In genomic region chr11:35151539-35151951, GRCm38 (mm10) we compare ENCODE assay signal across 11 mouse cellular contexts. TPM values are rescaled to one million over a fixed set of nuclear protein-coding genes. Genes with fewer than 3 reads are reported as not detected.
DNase-seq lines count a peak whose midpoint lies in the region; ATAC-seq and TF ChIP-seq lines count a peak whose summit lies in the region.
"Had no signal": no experiment of that assay in that cellular context is flagged by ENCODE, and none has a peak within 500 bp of the region (broad histone marks: within the 10 kb centered on the region; RNA-seq: fewer than 3 reads in every experiment).

No protein-coding gene starts in this region.

- intact Hi-C loops in gastrocnemius, postnatal 14 days (cut with DNase I; ENCODE audit: low total_unique reads) = no loop called here

- peak; percentile 80 for ATAC-seq in embryonic facial prominence, embryonic 12.5 days (ENCODE audit: insufficient number of reproducible peaks, insufficient read depth, low FRiP score, low TSS enrichment)
- peak; percentile 58 for ATAC-seq in hindbrain, postnatal 0 days
- ATAC-seq in midbrain, embryonic 12.5 days (ENCODE audit: low FRiP score, low read depth) = peak; percentile 87
- ATAC-seq in monocyte, adult 5-6 weeks (replicated peaks; ENCODE audit: insufficient number of reproducible peaks, low FRiP score, low TSS enrichment, poor library complexity, severe bottlenecking) = no peak
- ATAC-seq: CD4-positive, CD25-positive, alpha-beta regulatory T cell, adult 4 months; intestine, embryonic 16.5 days had no signal

- 23% methylated on average over 13 of the region's 13 CpGs for WGBS in embryonic facial prominence, embryonic 12.5 days
- 8% methylated on average over 13 of the region's 13 CpGs for WGBS in hindbrain, postnatal 0 days
- 11% methylated on average over 13 of the region's 13 CpGs for WGBS in midbrain, embryonic 12.5 days
- 69% methylated on average over 13 of the region's 13 CpGs for WGBS in lung, adult 2 months

- H3K4me3 ChIP-seq in embryonic facial prominence, embryonic 12.5 days = no peak overlapping the region
- H3K4me3 ChIP-seq in hindbrain, postnatal 0 days (ENCODE audit: low read length) = no peak overlapping the region
- H3K4me3 ChIP-seq in midbrain, embryonic 12.5 days = no peak overlapping the region
- H3K4me3 ChIP-seq in lung, adult 2 months (replicated peaks; ENCODE audit: extremely low read depth, low read depth, low read length) = no peak overlapping the region

- no peak overlapping the region for H3K9ac ChIP-seq in embryonic facial prominence, embryonic 12.5 days
- H3K9ac ChIP-seq in hindbrain, postnatal 0 days (replicated peaks; ENCODE audit: low read length) = no peak overlapping the region
- no peak overlapping the region for H3K9ac ChIP-seq in midbrain, embryonic 12.5 days (replicated peaks)

- 0 out of 2 replicates have a peak overlapping the region, but pooled peaks have one; percentile 15 for H3K4me2 ChIP-seq in embryonic facial prominence, embryonic 12.5 days (replicated peaks)
- peak overlapping the region; percentile 23; the same call in 1 of the 2 replicates for H3K4me2 ChIP-seq in hindbrain, postnatal 0 days (ENCODE audit: low read depth, low read length)
- peak overlapping the region; percentile 34 for H3K4me2 ChIP-seq in midbrain, embryonic 12.5 days (replicated peaks)

- no peaks in the 10 kb centered on the region for H3K36me3 ChIP-seq in embryonic facial prominence, embryonic 12.5 days
- no peaks in the 10 kb centered on the region for H3K36me3 ChIP-seq in hindbrain, postnatal 0 days (ENCODE audit: insufficient read depth, low read length)
- no peaks in the 10 kb centered on the region for H3K36me3 ChIP-seq in midbrain, embryonic 12.5 days

- no peaks in the 10 kb centered on the region for H3K9me3 ChIP-seq in embryonic facial prominence, embryonic 12.5 days
- no peaks in the 10 kb centered on the region for H3K9me3 ChIP-seq in hindbrain, postnatal 0 days (ENCODE audit: low read length)
- H3K9me3 ChIP-seq in midbrain, embryonic 12.5 days = no peaks in the 10 kb centered on the region

- DNase-seq in ES-CJ7 (ENCODE audit: low read depth, low spot score) = peak; percentile 72
- peak; percentile 41 for DNase-seq in hindbrain, postnatal 0 days (ENCODE audit: low spot score)
- DNase-seq in cerebellum, postnatal 25 days = no peak
- DNase-seq in gastrocnemius, postnatal 14 days = no peak
- DNase-seq in lung, adult 2 months = no peak
- DNase-seq: lung, postnatal 4 days had no signal

- H3K27ac ChIP-seq in embryonic facial prominence, embryonic 12.5 days = no peak overlapping the region
- no peak overlapping the region for H3K27ac ChIP-seq in hindbrain, postnatal 0 days
- no peak overlapping the region for H3K27ac ChIP-seq in midbrain, embryonic 12.5 days (replicated peaks)

- TF ChIP-seq CTCF in hindbrain, postnatal 0 days (IDR thresholded peaks at IDR 0.05; ENCODE audit: low read depth) = no peak
- TF ChIP-seq CTCF in lung, adult 2 months (IDR thresholded peaks at IDR 0.05; ENCODE audit: insufficient read depth, low read length) = no peak

- TF ChIP-seq POLR2A in lung, adult 2 months (IDR thresholded peaks at IDR 0.05; ENCODE audit: borderline replicate concordance, extremely low read depth, low read depth, low read length) = no peak

- peaks cover 37% of the 10 kb centered on the region for H3K4me1 ChIP-seq in embryonic facial prominence, embryonic 12.5 days
- no peaks in the 10 kb centered on the region for H3K4me1 ChIP-seq in hindbrain, postnatal 0 days (ENCODE audit: insufficient read depth, low read length)
- H3K4me1 ChIP-seq in midbrain, embryonic 12.5 days = peaks cover 8% of the 10 kb centered on the region
- no peaks in the 10 kb centered on the region for H3K4me1 ChIP-seq in lung, adult 2 months (ENCODE audit: control insufficient read depth, insufficient read depth, low read length)

- no peaks in the 10 kb centered on the region for H3K27me3 ChIP-seq in embryonic facial prominence, embryonic 12.5 days
- H3K27me3 ChIP-seq in hindbrain, postnatal 0 days (ENCODE audit: insufficient read depth, low read length) = no peaks in the 10 kb centered on the region
- peaks cover 41% of the 10 kb centered on the region for H3K27me3 ChIP-seq in midbrain, embryonic 12.5 days

RNA-seq across cellular contexts. Expression of gene Slit3, which starts 30.5 kb away (rescaled TPM):
- polyA plus RNA-seq in embryonic facial prominence, embryonic 12.5 days (2016; fragmentation: Nextera tagmentation; extraction: Ambion mirVana) = 33.5 and 34.2 TPM in 2 replicates
- total RNA-seq in hindbrain, postnatal 0 days (2014; rRNA removed) = 13.4 and 15.1 TPM in 2 replicates
- polyA plus RNA-seq in hindbrain, postnatal 0 days (2015; fragmentation: Nextera tagmentation; extraction: Ambion mirVana) = 4.7 and 4.9 TPM in 2 replicates
- polyA plus RNA-seq in midbrain, embryonic 12.5 days (2016; fragmentation: Nextera tagmentation; extraction: Ambion mirVana) = 11.2 and 16.2 TPM in 2 replicates
- total RNA-seq in monocyte, adult 5-6 weeks (2017) = not detected in 3 replicates
- total RNA-seq in gastrocnemius, postnatal 14 days (2021) = 10 to 100 TPM; 11.0 to 12.1 TPM
- 69.7 and 72.5 TPM in 2 replicates for polyA plus RNA-seq in lung, adult 2 months (2012; rRNA removed)
- polyA plus RNA-seq: CD4-positive, CD25-positive, alpha-beta regulatory T cell, adult 4 months had no signal

Comparison
In these comparisons a context has a peak if more than half of its experiments do, and no peak if none do; other contexts are left out.
1. DNase-seq: peak in ES-CJ7 (single experiment) and hindbrain, postnatal 0 days (single experiment); none in cerebellum, postnatal 25 days (0 of 2), gastrocnemius, postnatal 14 days (single experiment) and lung, adult 2 months (single experiment).
2. Peak in every context shown above with its lines, with median percentiles within 50 percentile points of each other: H3K4me2 ChIP-seq.